Mouse (Mus musculus) stomach, postnatal 0 days (tissue): ENCODE results near the gene Babam2.

ENCODE experiments used
- CTCF ChIP-seq: IDR thresholded peaks from 2 replicates; pipeline ENCODE4 v1.5.1; 2016; ENCODE audit warnings: antibody characterized with exemption, low read depth, mild to moderate bottlenecking, moderate library complexity
- EP300 ChIP-seq: optimal IDR thresholded peaks from 2 replicates; pipeline ENCODE3; 2016; ENCODE audit warnings: antibody characterized with exemption

- TF ChIP-seq CTCF = no peak
- no peak for TF ChIP-seq EP300
Measured at GRCm38 (mm10) chr5:31902891-31903290, 205.4 kb downstream of the Babam2 start.
